Mouse (Mus musculus) MEL (cell line): ENCODE results near the gene Gm3417.
"Not testable (repeated sequence)": the region's sequence is repeated elsewhere in the genome, so short reads cannot be mapped to it uniquely, and the experiment has no call there.

Experiments
- CHD2 ChIP-seq: IDR thresholded peaks from 2 replicates; pipeline ENCODE4 v1.6.1; 2011; ENCODE audit warnings: low read length, improper control_type of control experiment
- CTCF ChIP-seq, 3 experiments: IDR thresholded peaks in 2 of 3; conservative IDR thresholded peaks in 1 of 3; 2 replicates each; pipeline ENCODE4 v1.5.1; 2011 to 2012; ENCODE audit warnings: low read length in 3 of 3, low read depth in 2 of 3, mild to moderate bottlenecking in 2 of 3, improper control_type of control experiment in 1 of 3, inconsistent platforms in 1 of 3, mixed read lengths in 1 of 3, moderate library complexity in 1 of 3; ENCODE audit not compliant: control insufficient read depth in 1 of 3, insufficient read depth in 1 of 3, poor library complexity in 1 of 3, severe bottlenecking in 1 of 3
- MAFK ChIP-seq: IDR thresholded peaks from 2 replicates; pipeline ENCODE4 v1.6.1; 2011; ENCODE audit warnings: low read depth, mild to moderate bottlenecking, low read length, improper control_type of control experiment, borderline replicate concordance
- MAX ChIP-seq: IDR thresholded peaks from 2 replicates; pipeline ENCODE4 v1.6.1; 2011; ENCODE audit warnings: low read length, improper control_type of control experiment
- MAZ ChIP-seq: IDR thresholded peaks from 2 replicates; pipeline ENCODE4 v1.6.1; 2012; ENCODE audit warnings: low read depth, mild to moderate bottlenecking, inconsistent platforms, low read length, improper control_type of control experiment
- POLR2A ChIP-seq, 2 experiments: IDR thresholded peaks; 2 replicates each; pipeline ENCODE4 v1.6.1; 2011 to 2012; ENCODE audit warnings: low read length in 2 of 2, mild to moderate bottlenecking in 2 of 2, control low read depth in 1 of 2, improper control_type of control experiment in 1 of 2, low read depth in 1 of 2, moderate library complexity in 1 of 2; ENCODE audit not compliant: control insufficient read depth in 1 of 2, insufficient read depth in 1 of 2, poor library complexity in 1 of 2
- POLR2AphosphoS5 ChIP-seq: IDR thresholded peaks from 2 replicates; pipeline ENCODE4 v1.6.1; 2012; ENCODE audit warnings: low read depth, borderline replicate concordance, mild to moderate bottlenecking, inconsistent platforms, low read length, moderate library complexity, mixed read lengths
- RCOR1 ChIP-seq: IDR thresholded peaks from 2 replicates; pipeline ENCODE4 v1.6.1; 2012; ENCODE audit warnings: low read depth, mild to moderate bottlenecking, inconsistent platforms, low read length, improper control_type of control experiment
- TBP ChIP-seq: IDR thresholded peaks from 2 replicates; pipeline ENCODE4 v1.8.0; 2011; ENCODE audit warnings: low read depth, low read length, improper control_type of control experiment
- USF1 ChIP-seq: IDR thresholded peaks from 2 replicates; pipeline ENCODE4 v1.6.1; 2014; ENCODE audit warnings: low read depth, mild to moderate bottlenecking, inconsistent platforms, low read length, improper control_type of control experiment, moderate library complexity
- ZMIZ1 ChIP-seq: IDR thresholded peaks from 2 replicates; pipeline ENCODE4 v1.6.1; 2012; ENCODE audit warnings: low read depth, mild to moderate bottlenecking, inconsistent platforms, low read length, improper control_type of control experiment, moderate library complexity

GRCm38 (mm10) chr17:14977718-14978361 is 750 bp downstream of the Gm3417 start:
- not testable (repeated sequence) for TF ChIP-seq CTCF (IDR thresholded peaks at IDR 0.05 in 2 of 3, conservative IDR thresholded peaks at IDR 0.05 in 1 of 3; ENCODE audit: control insufficient read depth in 1 of 3, insufficient read depth in 1 of 3, low read depth in 2 of 3, low read length in 3 of 3, poor library complexity in 1 of 3, severe bottlenecking in 1 of 3); MAZ; MAFK; POLR2AphosphoS5; RCOR1; USF1; ZMIZ1; CHD2; TBP; MAX; POLR2A (IDR thresholded peaks at IDR 0.05; ENCODE audit: control insufficient read depth in 1 of 2, insufficient read depth in 1 of 2, low read depth in 1 of 2, low read length in 2 of 2, poor library complexity in 1 of 2)
